Mouse (Mus musculus) liver, adult 2 months (tissue): ENCODE data around the gene Fhad1.

ENCODE experiments used
- CTCF ChIP-seq: fragments of 200-500 bp; IDR thresholded peaks from 2 replicates; pipeline ENCODE4 v1.5.1; 2011; ENCODE audit warnings: low read depth, low read length, control low read depth
- POLR2A ChIP-seq: fragments of 200-500 bp; IDR thresholded peaks from 2 replicates; pipeline ENCODE4 v1.6.1; 2011; ENCODE audit warnings: low read length, control low read depth; ENCODE audit not compliant: insufficient read depth; ENCODE audit errors: extremely low read depth

GRCm38 (mm10) chr4:141978582-141978981 lies 36.3 kb downstream of the Fhad1 start:
- no peak for TF ChIP-seq POLR2A
- TF ChIP-seq CTCF: no peak
